Mouse (Mus musculus) heart, adult 11 months (tissue): ENCODE results near the gene Arhgap35.
A peak's percentile ranks its signal among the peaks of the same experiment; 100 is the strongest.

Experiments used
- DNase-seq: peaks from one replicate; pipeline ENCODE4 v3.0.0; 2022

Gene Arhgap35

DNA sequence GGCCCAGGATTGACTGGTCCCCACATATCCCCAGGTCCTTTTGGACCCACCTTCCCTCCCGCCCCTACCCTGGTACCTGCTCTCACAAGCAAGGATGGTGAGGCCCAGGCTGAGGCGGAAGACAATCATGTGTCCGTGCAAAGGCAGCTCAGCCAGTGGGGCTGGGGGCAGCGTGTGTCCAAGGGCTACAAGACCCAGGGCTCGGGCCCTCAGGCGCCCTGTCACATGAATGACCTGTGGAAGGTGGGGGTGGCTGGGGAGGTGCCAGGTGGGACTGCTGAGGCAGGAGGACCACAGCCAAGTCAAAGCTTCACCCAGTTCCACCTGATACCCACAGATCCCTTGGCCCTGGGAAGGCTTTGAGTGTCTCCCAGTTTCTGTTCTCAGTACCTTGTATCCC, 153.1 kb downstream of the Arhgap35 start:
- peak; percentile 85 for DNase-seq

- peak; percentile 84 for DNase-seq
Measured at GRCm38 (mm10) chr7:16461151-16461550, 153.6 kb downstream of the Arhgap35 start.

GRCm38 (mm10) chr7:16460566-16460965, 154.2 kb downstream of the Arhgap35 start:
- DNase-seq, result peak; percentile 76

DNA sequence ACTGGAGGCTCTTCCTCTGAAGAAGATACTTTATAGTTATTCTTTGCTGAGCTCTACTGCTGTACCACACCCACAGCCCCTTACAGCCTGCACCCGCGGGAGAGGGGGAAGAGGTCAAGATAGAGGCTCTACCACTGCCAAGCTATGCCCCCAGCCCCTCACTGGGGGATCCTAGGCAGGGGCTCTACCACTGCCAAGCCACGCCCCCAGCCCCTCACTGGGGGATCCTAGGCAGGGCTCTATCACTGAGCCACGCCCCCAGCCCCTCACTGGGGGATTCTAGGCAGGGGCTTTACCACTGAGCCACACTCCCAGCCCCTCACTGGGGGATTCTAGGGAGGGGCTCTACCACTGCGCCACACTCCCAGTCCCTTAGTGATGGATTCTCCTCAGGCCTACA, 158.5 kb downstream of the Arhgap35 start:
- DNase-seq, result no peak

DNA sequence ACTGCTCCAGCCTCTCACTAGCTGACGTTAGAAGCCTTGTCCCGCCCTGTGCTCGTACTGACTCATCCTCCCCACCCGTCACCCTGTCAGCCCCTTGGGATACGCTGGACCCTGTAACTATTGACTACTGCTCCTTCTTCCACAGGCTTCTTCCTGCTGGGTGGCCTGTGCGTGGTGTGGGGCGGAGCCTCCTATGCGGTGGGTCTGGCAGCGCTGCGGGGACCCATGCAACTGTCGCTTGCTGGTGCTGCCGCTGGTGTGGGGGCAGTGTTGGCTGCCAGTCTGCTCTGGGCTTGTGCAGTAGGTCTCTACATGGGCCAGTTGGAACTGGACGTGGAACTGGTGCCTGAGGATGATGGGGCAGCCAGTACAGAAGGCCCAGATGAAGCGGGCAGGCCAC, 159.8 kb downstream of the Arhgap35 start:
- DNase-seq, result peak; percentile 88

- DNase-seq, result peak; percentile 98
Measured at GRCm38 (mm10) chr7:16453118-16453711, 161.6 kb downstream of the Arhgap35 start.

GRCm38 (mm10) chr7:16452587-16453073, 162.2 kb downstream of the Arhgap35 start, which contains the start of gene Tmem160:
Gene Tmem160, plus strand, starts transcription at chr7:16452779.
- DNase-seq, result peak; percentile 100

- DNase-seq, result no peak
Measured at GRCm38 (mm10) chr7:16451656-16452055, 163.1 kb downstream of the Arhgap35 start.
